In the genomic region with DNA sequence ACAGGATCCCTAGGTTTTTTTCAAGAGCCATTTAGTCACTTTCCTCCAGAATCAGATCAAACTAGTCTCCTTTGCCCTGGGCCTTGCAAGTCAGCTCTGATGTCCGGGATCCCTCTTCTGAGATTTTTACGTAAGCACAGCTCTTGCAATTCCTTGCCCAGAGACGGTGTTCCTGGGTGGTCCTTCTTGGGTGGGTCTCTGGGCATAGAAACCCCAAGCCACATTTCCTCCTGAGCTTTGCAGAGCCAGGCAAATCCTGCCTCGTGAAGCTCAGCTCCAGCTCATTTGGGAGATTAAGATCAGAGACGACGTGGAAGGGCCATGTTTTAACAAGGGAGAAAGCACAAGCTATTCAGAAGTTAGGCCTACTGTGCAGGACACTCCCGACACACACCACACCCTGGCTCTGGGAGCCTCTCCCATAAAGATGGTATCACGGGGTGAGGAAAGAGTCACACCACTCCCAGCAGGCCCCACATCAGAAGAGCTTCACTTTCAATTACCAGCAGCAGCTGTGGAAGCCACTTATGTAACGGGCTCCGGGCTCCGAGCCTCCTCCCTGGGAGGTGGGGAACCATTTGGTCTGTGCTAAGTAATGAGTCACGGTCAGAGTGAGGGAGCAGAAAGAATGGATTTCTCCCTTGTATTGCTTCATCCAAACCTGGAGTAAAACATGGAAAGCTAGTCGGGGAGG, we compare ENCODE assay signal across 8 mouse cellular contexts.
DNase-seq lines count a peak whose midpoint lies in the region; ATAC-seq lines count a peak whose summit lies in the region.

No protein-coding gene starts in this region.

- WGBS in hindbrain, embryonic 14.5 days = 44% methylated on average over 13 of the region's 13 CpGs
- 26% methylated on average over 13 of the region's 13 CpGs for WGBS in midbrain, embryonic 12.5 days

- no peaks in the 10 kb centered on the region for H3K4me1 ChIP-seq in hindbrain, embryonic 14.5 days (replicated peaks; ENCODE audit: control insufficient read depth, insufficient read depth, low read length)
- H3K4me1 ChIP-seq in midbrain, embryonic 12.5 days = peaks cover 8% of the 10 kb centered on the region

- no peak overlapping the region for H3K27ac ChIP-seq in hindbrain, embryonic 14.5 days
- 0 out of 2 replicates have a peak overlapping the region, but pooled peaks have one; percentile 25 for H3K27ac ChIP-seq in midbrain, embryonic 12.5 days (replicated peaks)

- no peak overlapping the region for H3K4me3 ChIP-seq in hindbrain, embryonic 14.5 days (replicated peaks; ENCODE audit: low read length)
- no peak overlapping the region for H3K4me3 ChIP-seq in midbrain, embryonic 12.5 days

- H3K9ac ChIP-seq in hindbrain, embryonic 14.5 days = no peak overlapping the region
- H3K9ac ChIP-seq in midbrain, embryonic 12.5 days (replicated peaks) = no peak overlapping the region

- H3K36me3 ChIP-seq in hindbrain, embryonic 14.5 days (replicated peaks; ENCODE audit: control insufficient read depth, insufficient read depth) = no peaks in the 10 kb centered on the region
- no peaks in the 10 kb centered on the region for H3K36me3 ChIP-seq in midbrain, embryonic 12.5 days

- 0 out of 2 replicates have a peak, but pooled peaks have one; percentile 11 for ATAC-seq in hindbrain, embryonic 14.5 days (ENCODE audit: low FRiP score)
- ATAC-seq in midbrain, embryonic 12.5 days (ENCODE audit: low FRiP score, low read depth) = peak; percentile 30

- no peak overlapping the region for H3K4me2 ChIP-seq in hindbrain, embryonic 14.5 days (replicated peaks)
- no peak overlapping the region for H3K4me2 ChIP-seq in midbrain, embryonic 12.5 days (replicated peaks)

- no peaks in the 10 kb centered on the region for H3K9me3 ChIP-seq in hindbrain, embryonic 14.5 days (ENCODE audit: control insufficient read depth, low read length)
- H3K9me3 ChIP-seq in midbrain, embryonic 12.5 days = no peaks in the 10 kb centered on the region

- no peaks in the 10 kb centered on the region for H3K27me3 ChIP-seq in hindbrain, embryonic 14.5 days (ENCODE audit: control insufficient read depth, insufficient read depth, low read length)
- H3K27me3 ChIP-seq in midbrain, embryonic 12.5 days = no peaks in the 10 kb centered on the region

- DNase-seq in NIH3T3 (ENCODE audit: low read depth) = peak; percentile 96
- DNase-seq in cerebellum, adult 9-10 months = peak; percentile 63
- peak; percentile 72 to 83 for DNase-seq in gastrocnemius, adult 8-10 months (ENCODE audit: low spot score in 2 of 2)
- peak; percentile 43 for DNase-seq in hindbrain, embryonic 14.5 days (ENCODE audit: low spot score)
- peak; percentile 61 to 88 for DNase-seq in left cerebral cortex, adult 8-10 months (ENCODE audit: low spot score in 2 of 2)
- DNase-seq in telencephalon, adult 2 months (ENCODE audit: low read depth, low spot score) = peak; percentile 80
- DNase-seq in yolk sac, embryonic 10.5 days (ENCODE audit: low spot score) = no peak
